Mouse (Mus musculus) gastrocnemius, postnatal 36 days (tissue): Measurements from ENCODE around the gene Cgref1. TPM values are rescaled to one million over a fixed set of nuclear protein-coding genes. Genes with fewer than 3 reads are reported as not detected.

Experiments
- DNase-seq, 2 experiments: peaks; one replicate each; pipeline ENCODE4 v3.0.0; 2022
- intact Hi-C: fragments of 180-260 bp; cut with DNase I; formaldehyde crosslinking; loops from one replicate; pipeline ENCODE4 v1.15.1; 2025
- long read RNA-seq, 2 experiments: library from polyadenylated mRNA; stranded (forward); transcript quantifications; one replicate each; pipeline ENCODE4 v2.0.0; 2021
- total RNA-seq, 2 experiments: library from RNA; stranded (reverse); gene quantifications; 2 replicates each; pipeline ENCODE4 v1.2.3; 2021

The Cgref1 gene
- total RNA-seq = 1 to 10 TPM; 2.5 TPM
- long read RNA-seq, experiment 1, partial matches to known transcripts = 0 of 6 reads
- long read RNA-seq, experiment 1, other reads (novel, unspliced or antisense) = 3 of 6 reads
- long read RNA-seq, experiment 2, partial matches to known transcripts = 0 of 8 reads
- long read RNA-seq, experiment 2, other reads (novel, unspliced or antisense) = 4 of 8 reads

GRCm38 (mm10) chr5:30944956-30945781 is at the start of gene Cgref1:
Cgref1 (minus strand) TSS chr5:30945591.
- DNase-seq = peak in 1 of 2 experiments; percentile 65
- intact Hi-C loops = no loop called here

- intact Hi-C loops = no loop called here
- no peak for DNase-seq
Observed at GRCm38 (mm10) chr5:30994074-30994473, 48.7 kb upstream of the Cgref1 start.

- DNase-seq = no peak
- intact Hi-C loops = no loop called here
Observed at GRCm38 (mm10) chr5:30992980-30993676, 47.7 kb upstream of the Cgref1 start.

GRCm38 (mm10) chr5:30982357-30982756 is 37.0 kb upstream of the Cgref1 start:
- intact Hi-C loops = no loop called here

GRCm38 (mm10) chr5:30974870-30975656 is 29.7 kb upstream of the Cgref1 start:
- DNase-seq = peak; percentile 65 to 73
- intact Hi-C loops = no loop called here

More at GRCm38 (mm10) chr5:30982357-30982756, 37.0 kb upstream of the Cgref1 start:
- DNase-seq = no peak

- no peak for DNase-seq
- intact Hi-C loops = no loop called here
Observed at GRCm38 (mm10) chr5:30969440-30969839, 24.0 kb upstream of the Cgref1 start.

- DNase-seq = peak in 1 of 2 experiments; percentile 46
Observed at GRCm38 (mm10) chr5:30968416-30968815, 23.0 kb upstream of the Cgref1 start, which contains the start of gene Tcf23. Tcf23 (plus strand) TSS chr5:30968662.

GRCm38 (mm10) chr5:30966189-30966588 is 20.8 kb upstream of the Cgref1 start:
- DNase-seq = no peak
- intact Hi-C loops = no loop called here

More at GRCm38 (mm10) chr5:30968416-30968815, 23.0 kb upstream of the Cgref1 start, which contains the start of gene Tcf23:
- intact Hi-C loops = no loop called here

GRCm38 (mm10) chr5:30963916-30964315 is 18.5 kb upstream of the Cgref1 start:
- intact Hi-C loops = no loop called here
- no peak for DNase-seq

- DNase-seq = no peak
- intact Hi-C loops = no loop called here
Observed at GRCm38 (mm10) chr5:30961545-30962505, 16.4 kb upstream of the Cgref1 start.

GRCm38 (mm10) chr5:30960814-30961213 is 15.4 kb upstream of the Cgref1 start:
- DNase-seq = no peak
- intact Hi-C loops = no loop called here

GRCm38 (mm10) chr5:30959966-30960501 is 14.6 kb upstream of the Cgref1 start, which contains the start of gene Preb:
Preb (minus strand) TSS chr5:30960361.
- DNase-seq = peak; percentile 98 to 99
- intact Hi-C loops = no loop called here

- intact Hi-C loops = no loop called here
- no peak for DNase-seq
Observed at GRCm38 (mm10) chr5:30959198-30959854, 13.9 kb upstream of the Cgref1 start.

- intact Hi-C loops = no loop called here
- DNase-seq = no peak
Observed at GRCm38 (mm10) chr5:30957891-30958290, 12.5 kb upstream of the Cgref1 start.

- DNase-seq = no peak
- intact Hi-C loops = no loop called here
Observed at GRCm38 (mm10) chr5:30955751-30956150, 10.4 kb upstream of the Cgref1 start.

GRCm38 (mm10) chr5:30954556-30954955 is 9.2 kb upstream of the Cgref1 start:
- DNase-seq = no peak
- intact Hi-C loops = no loop called here

GRCm38 (mm10) chr5:30954065-30954464 is 8.7 kb upstream of the Cgref1 start:
- no peak for DNase-seq
- intact Hi-C loops = no loop called here

GRCm38 (mm10) chr5:30952551-30952950 is 7.2 kb upstream of the Cgref1 start:
- no peak for DNase-seq
- intact Hi-C loops = no loop called here
